ENCODE assay signal across 14 mouse cellular contexts in the genomic region with DNA sequence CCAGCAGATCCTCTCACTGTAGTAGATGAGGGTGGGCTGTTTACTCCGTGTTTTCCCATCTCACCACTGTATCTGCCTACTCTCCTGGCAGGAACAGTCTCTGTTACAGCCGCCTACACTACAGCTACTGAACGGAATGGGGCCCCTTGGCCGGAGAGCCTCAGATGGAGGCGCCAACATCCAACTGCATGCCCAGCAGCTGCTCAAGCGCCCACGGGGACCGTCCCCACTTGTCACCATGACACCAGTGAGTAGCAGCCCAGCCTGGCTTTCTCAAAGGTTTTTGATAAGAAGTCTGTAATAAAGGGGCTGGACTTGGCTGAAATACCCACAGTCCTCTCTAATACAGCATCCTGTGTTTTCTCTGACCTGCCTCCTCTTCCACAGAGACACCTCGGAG. TPM values are rescaled to one million over a fixed set of nuclear protein-coding genes. Genes with fewer than 3 reads are reported as not detected.
DNase-seq lines count a peak whose midpoint lies in the region; ATAC-seq and TF ChIP-seq lines count a peak whose summit lies in the region.
"Had no signal": no experiment of that assay in that cellular context is flagged by ENCODE, and none has a peak within 500 bp of the region (broad histone marks: within the 10 kb centered on the region; RNA-seq: fewer than 3 reads in every experiment).

No protein-coding gene starts in this region.

- TF ChIP-seq CTCF in layer of hippocampus, adult 2 months (conservative IDR thresholded peaks at IDR 0.05) = no peak

- DNase-seq in frontal cortex, adult 2 months (ENCODE audit: extremely low spot score in 1 of 2, low spot score in 1 of 2) = peak; percentile 21 to 54
- DNase-seq in frontal cortex, postnatal 10 days (ENCODE audit: low spot score in 2 of 2) = no peak
- DNase-seq in CD4-positive helper T cell, adult 2 months (ENCODE audit: low read depth, low spot score) = peak; percentile 18
- peak; percentile 41 to 55 for DNase-seq in layer of hippocampus, adult 2 months (ENCODE audit: low spot score in 2 of 2)
- no peak for DNase-seq in spleen, adult 12 weeks (ENCODE audit: low spot score)
- DNase-seq in testis, postnatal 14 days (ENCODE audit: low spot score) = no peak
- DNase-seq: lung, adult 18-20 months had no signal

- no peak overlapping the region for H3K9ac ChIP-seq in heart, embryonic 11.5 days (ENCODE audit: low read depth, low read length)
- H3K9ac ChIP-seq in forebrain, embryonic 15.5 days (replicated peaks) = no peak overlapping the region

- no peak overlapping the region for H3K4me2 ChIP-seq in heart, embryonic 11.5 days
- H3K4me2 ChIP-seq in forebrain, embryonic 15.5 days (replicated peaks) = no peak overlapping the region
- H3K4me2 ChIP-seq: midbrain, embryonic 11.5 days had no signal

- peaks cover 14% of the 10 kb centered on the region for H3K36me3 ChIP-seq in heart, embryonic 11.5 days (ENCODE audit: control insufficient read depth, insufficient read depth, low read length)
- peaks cover 25% of the 10 kb centered on the region for H3K36me3 ChIP-seq in forebrain, embryonic 15.5 days

- H3K27ac ChIP-seq in heart, embryonic 11.5 days (ENCODE audit: low read depth, low read length) = peak overlapping the region; percentile 57
- H3K27ac ChIP-seq in layer of hippocampus, adult 2 months = peak overlapping the region; percentile 16
- no peak overlapping the region for H3K27ac ChIP-seq in forebrain, embryonic 15.5 days (replicated peaks)

- ATAC-seq in heart, embryonic 11.5 days (replicated peaks; ENCODE audit: insufficient number of reproducible peaks, low FRiP score, low TSS enrichment) = no peak
- ATAC-seq in forebrain, embryonic 15.5 days (replicated peaks) = no peak
- ATAC-seq: intestine, embryonic 16.5 days had no signal

- WGBS in heart, embryonic 11.5 days (ENCODE audit: insufficient replicate concordance) = 61% methylated on average over 9 of the region's 9 CpGs
- WGBS in forebrain, embryonic 15.5 days = 82% methylated on average over 9 of the region's 9 CpGs

- no peaks in the 10 kb centered on the region for H3K27me3 ChIP-seq in heart, embryonic 11.5 days (ENCODE audit: control insufficient read depth, insufficient read depth, low read length)
- H3K27me3 ChIP-seq in forebrain, embryonic 15.5 days = no peaks in the 10 kb centered on the region

- peaks cover 33% of the 10 kb centered on the region for H3K4me1 ChIP-seq in heart, embryonic 11.5 days (ENCODE audit: control insufficient read depth, insufficient read depth, low read length)
- no peaks in the 10 kb centered on the region for H3K4me1 ChIP-seq in forebrain, embryonic 15.5 days

- no peaks in the 10 kb centered on the region for H3K9me3 ChIP-seq in heart, embryonic 11.5 days (replicated peaks; ENCODE audit: control insufficient read depth, low read length)
- H3K9me3 ChIP-seq in forebrain, embryonic 15.5 days = no peaks in the 10 kb centered on the region

- H3K4me3 ChIP-seq in heart, embryonic 11.5 days (ENCODE audit: low read depth, low read length) = no peak overlapping the region
- no peak overlapping the region for H3K4me3 ChIP-seq in layer of hippocampus, adult 2 months
- H3K4me3 ChIP-seq in forebrain, embryonic 15.5 days = no peak overlapping the region

RNA-seq across cellular contexts. Expression of a gene that starts 29.9 kb away (rescaled TPM):
- polyA plus RNA-seq in frontal cortex, adult 2 months (2012; rRNA removed) = 2.4 and 4.1 TPM in 2 replicates
- 5.7 and 29.6 TPM in 2 replicates for polyA plus RNA-seq in heart, embryonic 11.5 days (2014; fragmentation: Nextera tagmentation; extraction: Ambion mirVana)
- total RNA-seq in layer of hippocampus, adult 2 months (2021) = not detected
- 1.7 and 3.5 TPM in 2 replicates for polyA plus RNA-seq in forebrain, embryonic 15.5 days (2015; fragmentation: Nextera tagmentation; extraction: Ambion mirVana)

RNA-seq across cellular contexts. Expression of a gene that starts 37.0 kb away (rescaled TPM):
- 0.38 and 0.90 TPM in 2 replicates for polyA plus RNA-seq in frontal cortex, adult 2 months (2012; rRNA removed)
- polyA plus RNA-seq in heart, embryonic 11.5 days (2014; fragmentation: Nextera tagmentation; extraction: Ambion mirVana) = not detected in 2 replicates
- total RNA-seq in layer of hippocampus, adult 2 months (2021) = 1 to 10 TPM in 1 of 2 experiments, not detected in 1; 1.0 TPM
- polyA plus RNA-seq in forebrain, embryonic 15.5 days (2015; fragmentation: Nextera tagmentation; extraction: Ambion mirVana) = not detected in 2 replicates
- total RNA-seq: neutrophil, adult 5-6 weeks had no signal
- polyA plus RNA-seq: midbrain, embryonic 11.5 days had no signal

RNA-seq across cellular contexts. Expression of a gene that starts 42.0 kb away (rescaled TPM):
- 0.26 and 0.76 TPM in 2 replicates for polyA plus RNA-seq in frontal cortex, adult 2 months (2012; rRNA removed)
- polyA plus RNA-seq in heart, embryonic 11.5 days (2014; fragmentation: Nextera tagmentation; extraction: Ambion mirVana) = not detected in 2 replicates
- total RNA-seq in layer of hippocampus, adult 2 months (2021) = not detected
- not detected in 2 replicates for polyA plus RNA-seq in forebrain, embryonic 15.5 days (2015; fragmentation: Nextera tagmentation; extraction: Ambion mirVana)
- total RNA-seq: left cerebral cortex, adult 8-10 months; neutrophil, adult 5-6 weeks had no signal
- polyA plus RNA-seq: gonadal fat pad, adult 2 months; midbrain, embryonic 11.5 days had no signal

Comparison
In these comparisons a context has a peak if more than half of its experiments do, and no peak if none do; other contexts are left out.
1. DNase-seq: peak in frontal cortex, adult 2 months (2 of 2), CD4-positive helper T cell, adult 2 months (single experiment) and layer of hippocampus, adult 2 months (2 of 2); none in frontal cortex, postnatal 10 days (0 of 2), spleen, adult 12 weeks (single experiment) and testis, postnatal 14 days (single experiment).